Mouse (Mus musculus): ENCODE data around the gene Sirt3. TPM values are rescaled to one million over a fixed set of nuclear protein-coding genes. Genes with fewer than 3 reads are reported as not detected.
A peak's percentile ranks its signal among the peaks of the same experiment; 100 is the strongest.

Gene Sirt3
- polyA plus RNA-seq, 1 experiment = 17.4 TPM

GRCm38 (mm10) chr7:140882469-140882803 is 327 bp upstream of the Sirt3 start:
- Histone ChIP-seq H3K79me3 (ENCODE audit: low read depth) (peaks cover 20% of the 10 kb centered on the region), H3K79me2 (ENCODE audit: control insufficient read depth, insufficient read depth) (peaks cover 42% of the 10 kb centered on the region), H3K36me3 (ENCODE audit: control insufficient read depth, insufficient read depth) (peaks cover 27% of the 10 kb centered on the region), H3K4me3 (ENCODE audit: insufficient read depth, poor library complexity, severe bottlenecking) (peak overlapping the region; percentile 72), H3K27me3 (ENCODE audit: control insufficient read depth, insufficient read depth, insufficient read length) (no peaks in the 10 kb centered on the region), H3ac (ENCODE audit: control insufficient read depth, insufficient read length, low read depth) (peak overlapping the region; percentile 87)
- TF ChIP-seq MYOG (IDR thresholded peaks at IDR 0.05; ENCODE audit: control insufficient read depth, extremely low read depth, insufficient read length) (no peak), USF1 (IDR thresholded peaks at IDR 0.05; ENCODE audit: low read depth) (no peak), CEBPB (IDR thresholded peaks at IDR 0.05; ENCODE audit: low read depth) (no peak), MYOD1 (IDR thresholded peaks at IDR 0.05; ENCODE audit: control insufficient read depth, insufficient read length, low read depth) (no peak), CTCF (IDR thresholded peaks at IDR 0.05; ENCODE audit: control insufficient read depth, insufficient read depth, insufficient read length) (no peak)

- no peak overlapping the region for H3ac ChIP-seq (ENCODE audit: control insufficient read depth, insufficient read length, low read depth)
- H3K79me2 ChIP-seq (ENCODE audit: control insufficient read depth, insufficient read depth) = peaks cover 42% of the 10 kb centered on the region
- peak overlapping the region; percentile 72 for H3K4me3 ChIP-seq (ENCODE audit: insufficient read depth, poor library complexity, severe bottlenecking)
- H3K79me3 ChIP-seq (ENCODE audit: low read depth) = peaks cover 20% of the 10 kb centered on the region
- no peaks in the 10 kb centered on the region for H3K27me3 ChIP-seq (ENCODE audit: control insufficient read depth, insufficient read depth, insufficient read length)
- H3K36me3 ChIP-seq (ENCODE audit: control insufficient read depth, insufficient read depth) = peaks cover 18% of the 10 kb centered on the region
- TF ChIP-seq USF1 (IDR thresholded peaks at IDR 0.05; ENCODE audit: low read depth) (no peak), MAX (IDR thresholded peaks at IDR 0.05) (no peak), CEBPB (IDR thresholded peaks at IDR 0.05; ENCODE audit: low read depth) (no peak), FOSL1 (IDR thresholded peaks at IDR 0.05; ENCODE audit: insufficient read depth, low read length, poor library complexity, severe bottlenecking) (no peak), CTCF (IDR thresholded peaks at IDR 0.05; ENCODE audit: control insufficient read depth, insufficient read depth, insufficient read length) (no peak), MYOG (IDR thresholded peaks at IDR 0.05; ENCODE audit: control insufficient read depth, extremely low read depth, insufficient read length) (no peak)
Measured at GRCm38 (mm10) chr7:140880865-140881515, 1.1 kb downstream of the Sirt3 start.

DNA sequence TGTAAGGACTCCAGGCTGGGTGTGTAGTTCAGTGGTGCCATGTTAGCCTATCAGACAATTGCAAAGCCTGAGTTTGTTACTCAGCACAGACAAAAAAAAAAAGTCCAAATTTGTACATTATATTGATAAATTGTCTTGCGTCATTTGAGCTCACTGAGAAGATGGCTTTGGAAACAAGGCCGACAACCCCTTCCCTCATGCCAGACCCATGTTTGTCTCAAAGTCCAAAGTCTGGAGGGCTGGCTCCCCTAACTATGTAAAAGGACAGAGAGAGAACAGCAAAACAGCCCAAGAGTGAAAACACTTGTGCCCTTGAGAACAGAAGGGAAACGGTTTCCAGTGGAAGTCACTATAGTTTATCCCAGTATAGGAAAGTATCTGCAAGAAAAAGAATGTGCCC is 1.7 kb downstream of the Sirt3 start:
- Histone ChIP-seq H3K79me2 (ENCODE audit: control insufficient read depth, insufficient read depth) (peaks cover 37% of the 10 kb centered on the region), H3K27me3 (ENCODE audit: control insufficient read depth, insufficient read depth, insufficient read length) (no peaks in the 10 kb centered on the region), H3K4me3 (ENCODE audit: insufficient read depth, poor library complexity, severe bottlenecking) (no peak overlapping the region), H3K36me3 (ENCODE audit: control insufficient read depth, insufficient read depth) (peaks cover 19% of the 10 kb centered on the region), H3ac (ENCODE audit: control insufficient read depth, insufficient read length, low read depth) (no peak overlapping the region), H3K79me3 (ENCODE audit: low read depth) (peaks cover 20% of the 10 kb centered on the region)
- TF ChIP-seq FOSL1 (IDR thresholded peaks at IDR 0.05; ENCODE audit: insufficient read depth, low read length, poor library complexity, severe bottlenecking) = no peak
- TF ChIP-seq MYOD1 (IDR thresholded peaks at IDR 0.05; ENCODE audit: control insufficient read depth, insufficient read length, low read depth) = no peak
- no peak for TF ChIP-seq CEBPB (IDR thresholded peaks at IDR 0.05; ENCODE audit: low read depth)
- TF ChIP-seq MAX (IDR thresholded peaks at IDR 0.05) = no peak
- TF ChIP-seq USF1 (IDR thresholded peaks at IDR 0.05; ENCODE audit: low read depth) = no peak
- TF ChIP-seq MYOG (IDR thresholded peaks at IDR 0.05; ENCODE audit: control insufficient read depth, extremely low read depth, insufficient read length) = no peak
- TF ChIP-seq CTCF (IDR thresholded peaks at IDR 0.05; ENCODE audit: control insufficient read depth, insufficient read depth, insufficient read length) = no peak

DNA sequence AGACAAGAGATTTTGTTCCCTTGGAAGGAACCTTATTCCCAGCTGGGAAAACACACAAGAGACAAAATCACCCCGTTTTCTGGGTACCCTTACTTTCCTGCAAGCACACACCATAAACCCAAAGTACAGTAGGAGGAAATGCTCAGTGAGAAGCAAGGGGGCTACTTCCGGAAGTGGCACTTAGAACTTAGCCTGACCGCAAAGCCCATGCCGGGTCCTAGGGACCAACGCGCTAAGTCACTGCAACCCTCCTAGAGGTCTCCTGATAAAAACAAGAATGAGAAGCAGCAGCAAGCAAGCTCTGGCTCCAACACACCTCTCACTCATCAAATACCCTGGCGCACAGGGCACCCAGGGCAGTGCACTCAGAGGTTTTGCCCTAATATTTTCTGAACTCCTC is 2.8 kb downstream of the Sirt3 start:
- Histone ChIP-seq H3K27me3 (ENCODE audit: control insufficient read depth, insufficient read depth, insufficient read length) (no peaks in the 10 kb centered on the region), H3K79me2 (ENCODE audit: control insufficient read depth, insufficient read depth) (peaks cover 27% of the 10 kb centered on the region), H3ac (ENCODE audit: control insufficient read depth, insufficient read length, low read depth) (no peak overlapping the region), H3K4me3 (ENCODE audit: insufficient read depth, poor library complexity, severe bottlenecking) (no peak overlapping the region), H3K79me3 (ENCODE audit: low read depth) (peaks cover 20% of the 10 kb centered on the region), H3K36me3 (ENCODE audit: control insufficient read depth, insufficient read depth) (peaks cover 11% of the 10 kb centered on the region)
- TF ChIP-seq MAX (IDR thresholded peaks at IDR 0.05) (no peak), MYOD1 (IDR thresholded peaks at IDR 0.05; ENCODE audit: control insufficient read depth, insufficient read length, low read depth) (no peak), MYOG (IDR thresholded peaks at IDR 0.05; ENCODE audit: control insufficient read depth, extremely low read depth, insufficient read length) (no peak), CEBPB (IDR thresholded peaks at IDR 0.05; ENCODE audit: low read depth) (no peak), USF1 (IDR thresholded peaks at IDR 0.05; ENCODE audit: low read depth) (no peak)

DNA sequence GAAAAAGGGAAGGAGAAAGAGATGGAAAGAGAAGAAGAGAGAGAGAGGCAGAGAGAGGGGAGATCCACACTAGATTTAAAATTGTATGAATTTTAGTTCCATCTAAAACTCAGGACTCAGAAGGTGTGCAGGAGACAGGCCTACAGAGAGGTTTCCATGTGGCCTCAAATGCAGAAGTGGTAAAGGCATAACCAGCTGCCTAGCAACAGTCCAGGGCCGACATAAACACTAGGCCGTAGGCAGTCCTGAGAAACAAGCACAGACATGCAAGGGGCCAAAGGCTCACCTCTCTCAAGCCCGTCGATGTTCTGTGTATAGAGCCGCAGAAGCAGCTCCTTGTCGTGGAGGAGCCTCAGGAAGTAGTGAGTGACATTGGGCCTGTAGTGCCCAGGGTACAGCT is 4.7 kb downstream of the Sirt3 start:
- H3ac ChIP-seq (ENCODE audit: control insufficient read depth, insufficient read length, low read depth) = no peak overlapping the region
- no peak overlapping the region for H3K4me3 ChIP-seq (ENCODE audit: insufficient read depth, poor library complexity, severe bottlenecking)
- peaks cover 1% of the 10 kb centered on the region for H3K79me3 ChIP-seq (ENCODE audit: low read depth)
- peaks cover 6% of the 10 kb centered on the region for H3K36me3 ChIP-seq (ENCODE audit: control insufficient read depth, insufficient read depth)
- TF ChIP-seq MAX (IDR thresholded peaks at IDR 0.05) = no peak
- TF ChIP-seq MYOD1 (IDR thresholded peaks at IDR 0.05; ENCODE audit: control insufficient read depth, insufficient read length, low read depth) = no peak
- no peak for TF ChIP-seq FOSL1 (IDR thresholded peaks at IDR 0.05; ENCODE audit: insufficient read depth, low read length, poor library complexity, severe bottlenecking)
- no peak for TF ChIP-seq MYOG (IDR thresholded peaks at IDR 0.05; ENCODE audit: control insufficient read depth, extremely low read depth, insufficient read length)
- TF ChIP-seq CEBPB (IDR thresholded peaks at IDR 0.05; ENCODE audit: low read depth) = no peak
- TF ChIP-seq CTCF (IDR thresholded peaks at IDR 0.05; ENCODE audit: control insufficient read depth, insufficient read depth, insufficient read length) = no peak
- TF ChIP-seq USF1 (IDR thresholded peaks at IDR 0.05; ENCODE audit: low read depth) = no peak
- H3K27me3 ChIP-seq (ENCODE audit: control insufficient read depth, insufficient read depth, insufficient read length) = no peaks in the 10 kb centered on the region
- H3K79me2 ChIP-seq (ENCODE audit: control insufficient read depth, insufficient read depth) = peaks cover 7% of the 10 kb centered on the region

DNA sequence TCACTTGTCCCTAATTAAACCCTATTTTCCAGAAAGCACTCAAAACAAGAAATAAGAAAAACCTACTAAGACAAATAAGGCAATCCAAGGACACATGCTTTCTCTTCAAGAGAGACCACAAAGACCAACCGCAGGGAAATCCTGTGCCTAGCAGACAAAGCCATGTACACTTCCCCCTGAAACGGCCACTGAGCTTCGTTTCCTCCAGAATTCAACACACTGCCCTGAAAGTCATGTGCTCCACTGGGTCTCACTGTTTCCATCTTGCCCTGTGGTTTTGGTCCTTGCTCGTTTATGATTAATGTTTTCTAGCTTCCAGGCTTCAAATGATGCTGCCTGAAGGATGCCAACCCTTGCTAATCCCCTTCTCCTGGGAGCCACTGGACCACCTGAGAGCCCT is 7.9 kb downstream of the Sirt3 start:
- no peaks in the 10 kb centered on the region for H3K27me3 ChIP-seq (ENCODE audit: control insufficient read depth, insufficient read depth, insufficient read length)
- no peak for TF ChIP-seq CEBPB (IDR thresholded peaks at IDR 0.05; ENCODE audit: low read depth)
- no peak for TF ChIP-seq FOSL1 (IDR thresholded peaks at IDR 0.05; ENCODE audit: insufficient read depth, low read length, poor library complexity, severe bottlenecking)
- H3ac ChIP-seq (ENCODE audit: control insufficient read depth, insufficient read length, low read depth) = no peak overlapping the region
- no peaks in the 10 kb centered on the region for H3K79me3 ChIP-seq (ENCODE audit: low read depth)
- no peaks in the 10 kb centered on the region for H3K79me2 ChIP-seq (ENCODE audit: control insufficient read depth, insufficient read depth)
- peaks cover 6% of the 10 kb centered on the region for H3K36me3 ChIP-seq (ENCODE audit: control insufficient read depth, insufficient read depth)
- H3K4me3 ChIP-seq (ENCODE audit: insufficient read depth, poor library complexity, severe bottlenecking) = no peak overlapping the region

All from C2C12 (cell line).